In genomic region chr5:142000247-142000646, GRCm38 (mm10) we compare ENCODE assay signal across 29 mouse cellular contexts.
DNase-seq lines count a peak whose midpoint lies in the region; ATAC-seq and TF ChIP-seq lines count a peak whose summit lies in the region.
"Had no signal": no experiment of that assay in that cellular context is flagged by ENCODE, and none has a peak within 500 bp of the region (broad histone marks: within the 10 kb centered on the region; RNA-seq: fewer than 3 reads in every experiment).

No protein-coding gene starts in this region.

- no peaks in the 10 kb centered on the region for H3K36me3 ChIP-seq in forebrain, embryonic 15.5 days
- H3K36me3 ChIP-seq: G1E had no signal

- no peak for TF ChIP-seq POLR2A in brain, embryonic 14.5 days (IDR thresholded peaks at IDR 0.05; ENCODE audit: borderline replicate concordance, extremely low read depth, insufficient read depth, insufficient read length, poor library complexity, severe bottlenecking)

- no peak overlapping the region for H3K9ac ChIP-seq in forebrain, embryonic 15.5 days (replicated peaks)
- H3K9ac ChIP-seq: heart, embryonic 15.5 days; limb, embryonic 13.5 days had no signal

- no peak overlapping the region for H3K4me3 ChIP-seq in layer of hippocampus, adult 2 months
- H3K4me3 ChIP-seq in forebrain, embryonic 15.5 days = no peak overlapping the region
- H3K4me3 ChIP-seq: heart, embryonic 10.5 days; heart, embryonic 15.5 days; limb, embryonic 13.5 days had no signal

- H3K4me2 ChIP-seq in forebrain, embryonic 15.5 days (replicated peaks) = no peak overlapping the region
- H3K4me2 ChIP-seq: heart, embryonic 15.5 days; limb, embryonic 13.5 days; liver, embryonic 11.5 days had no signal

- DNase-seq in layer of hippocampus, adult 2 months (ENCODE audit: low spot score in 2 of 2) = no peak
- no peak for DNase-seq in layer of hippocampus, adult 18-20 months (ENCODE audit: low spot score in 2 of 2)
- DNase-seq in 3T3-L1 (ENCODE audit: low read depth, low spot score) = peak; percentile 14
- DNase-seq in ES-CJ7 (ENCODE audit: low read depth, low spot score) = peak; percentile 13
- DNase-seq in brain, embryonic 14.5 days (ENCODE audit: low read depth) = no peak
- no peak for DNase-seq in ovary, adult 18-20 months (ENCODE audit: low spot score)
- DNase-seq: adrenal gland, adult 2 months; B cell, adult 2 months; cerebellum, adult 8-10 months; cerebellum, postnatal 25 days; gastrocnemius, postnatal 10 days; kidney, adult 8-10 months; kidney, postnatal 10 days; lung, adult 18-20 months; lung, postnatal 14 days; right cerebral cortex, adult 18-20 months; right cerebral cortex, postnatal 4 days; thymus, adult 2 months; thymus, postnatal 36 days had no signal

- H3K9me3 ChIP-seq in forebrain, embryonic 15.5 days = no peaks in the 10 kb centered on the region
- H3K9me3 ChIP-seq: heart, embryonic 10.5 days had no signal

- TF ChIP-seq CTCF in layer of hippocampus, adult 2 months (conservative IDR thresholded peaks at IDR 0.05) = peak; percentile 50
- TF ChIP-seq CTCF in brain, embryonic 14.5 days (IDR thresholded peaks at IDR 0.05; ENCODE audit: borderline replicate concordance, extremely low read depth, insufficient read depth, insufficient read length) = peak; percentile 10; the same call in 1 of the 2 replicates

- no peak overlapping the region for H3K27ac ChIP-seq in layer of hippocampus, adult 2 months
- no peak overlapping the region for H3K27ac ChIP-seq in forebrain, embryonic 15.5 days (replicated peaks)
- H3K27ac ChIP-seq: heart, embryonic 10.5 days; heart, embryonic 15.5 days; limb, embryonic 13.5 days had no signal

- no peaks in the 10 kb centered on the region for H3K4me1 ChIP-seq in forebrain, embryonic 15.5 days
- H3K4me1 ChIP-seq: heart, embryonic 15.5 days had no signal

- WGBS in forebrain, embryonic 15.5 days = 94% methylated on average over 1 of the region's 1 CpGs

- H3K27me3 ChIP-seq in forebrain, embryonic 15.5 days = no peaks in the 10 kb centered on the region
- H3K27me3 ChIP-seq: heart, embryonic 15.5 days; limb, embryonic 13.5 days had no signal

- ATAC-seq in forebrain, embryonic 15.5 days (replicated peaks) = no peak
- ATAC-seq: activated CD4-positive, CD25-positive, alpha-beta regulatory T cell, adult 4 months; forebrain, embryonic 16.5 days; intestine, embryonic 16.5 days; midbrain, embryonic 16.5 days had no signal

Comparison
In these comparisons a context has a peak if more than half of its experiments do, and no peak if none do; other contexts are left out.
1. DNase-seq: peak in 3T3-L1 (single experiment) and ES-CJ7 (single experiment); none in layer of hippocampus, adult 2 months (0 of 2), layer of hippocampus, adult 18-20 months (0 of 2), brain, embryonic 14.5 days (single experiment) and ovary, adult 18-20 months (single experiment).